ENCODE assay signal across 16 mouse cellular contexts in genomic region chr13:80939866-80940265, GRCm38 (mm10). TPM values are rescaled to one million over a fixed set of nuclear protein-coding genes. Genes with fewer than 3 reads are reported as not detected.
A peak's percentile ranks its signal among the peaks of the same experiment; 100 is the strongest.
DNase-seq lines count a peak whose midpoint lies in the region; ATAC-seq and TF ChIP-seq lines count a peak whose summit lies in the region.
"Had no signal": no experiment of that assay in that cellular context is flagged by ENCODE, and none has a peak within 500 bp of the region (broad histone marks: within the 10 kb centered on the region; RNA-seq: fewer than 3 reads in every experiment).

No protein-coding gene starts in this region.

- TF ChIP-seq EP300 in lung, postnatal 0 days (IDR thresholded peaks at IDR 0.05): no peak

- H3K4me1 ChIP-seq in lung, postnatal 0 days (ENCODE audit: insufficient read depth, low read depth, low read length): peaks cover 15% of the 10 kb centered on the region; the same call in 1 of the 2 replicates
- peaks cover 21% of the 10 kb centered on the region; the same call in 1 of the 2 replicates for H3K4me1 ChIP-seq in small intestine, adult 2 months (ENCODE audit: control insufficient read depth, insufficient read depth, insufficient read length, low read length)
- H3K4me1 ChIP-seq: liver, embryonic 12.5 days had no signal

- no peak overlapping the region for H3K4me3 ChIP-seq in layer of hippocampus, adult 2 months
- no peak overlapping the region for H3K4me3 ChIP-seq in lung, postnatal 0 days (ENCODE audit: low read depth, low read length)
- no peak overlapping the region for H3K4me3 ChIP-seq in small intestine, adult 2 months (ENCODE audit: low read depth, low read length)
- H3K4me3 ChIP-seq: erythroblast, embryonic 14.5 days; heart, embryonic 10.5 days; liver, embryonic 12.5 days had no signal

- ATAC-seq in lung, postnatal 0 days: peak; percentile 7; the same call in 1 of the 2 replicates
- ATAC-seq: forebrain, embryonic 14.5 days; liver, embryonic 12.5 days; midbrain, embryonic 16.5 days had no signal

- H3K27ac ChIP-seq in layer of hippocampus, adult 2 months: peak overlapping the region; percentile 52; the same call in 1 of the 2 replicates
- no peak overlapping the region for H3K27ac ChIP-seq in lung, postnatal 0 days (ENCODE audit: low read length)
- H3K27ac ChIP-seq in small intestine, adult 2 months (ENCODE audit: insufficient read depth, low read depth, low read length): peak overlapping the region; percentile 55
- H3K27ac ChIP-seq: liver, embryonic 12.5 days had no signal

- H3K9me3 ChIP-seq in lung, postnatal 0 days (ENCODE audit: low read length): no peaks in the 10 kb centered on the region
- H3K9me3 ChIP-seq: heart, embryonic 10.5 days; liver, embryonic 12.5 days had no signal

- H3K4me2 ChIP-seq in lung, postnatal 0 days (replicated peaks; ENCODE audit: low read depth, low read length): no peak overlapping the region
- H3K4me2 ChIP-seq: liver, embryonic 12.5 days had no signal

- H3K9ac ChIP-seq in lung, postnatal 0 days (replicated peaks; ENCODE audit: low read depth): no peak overlapping the region
- H3K9ac ChIP-seq: liver, embryonic 12.5 days had no signal

- no peak for DNase-seq in layer of hippocampus, adult 2 months (ENCODE audit: low spot score in 2 of 2)
- no peak for DNase-seq in layer of hippocampus, adult 8-10 months (ENCODE audit: low spot score in 2 of 2)
- DNase-seq in lung, postnatal 0 days (ENCODE audit: low spot score): no peak
- no peak for DNase-seq in lung, postnatal 14 days
- no peak for DNase-seq in Muller cell, postnatal 12 days (ENCODE audit: inconsistent ontology term)
- DNase-seq in adrenal gland, adult 18-20 months (ENCODE audit: low spot score in 2 of 2): no peak
- DNase-seq: cerebellum, adult 9-10 months; left cerebral cortex, postnatal 4 days; retina, postnatal 1 day; thymus, adult 18-20 months had no signal

- no peaks in the 10 kb centered on the region for H3K36me3 ChIP-seq in lung, postnatal 0 days (ENCODE audit: insufficient read depth, low read length)
- no peaks in the 10 kb centered on the region for H3K36me3 ChIP-seq in small intestine, adult 2 months (ENCODE audit: control insufficient read depth, insufficient read depth, low read length)
- H3K36me3 ChIP-seq: heart, embryonic 10.5 days; liver, embryonic 12.5 days had no signal

- no peak for TF ChIP-seq CTCF in layer of hippocampus, adult 2 months (conservative IDR thresholded peaks at IDR 0.05)
- no peak for TF ChIP-seq CTCF in lung, postnatal 0 days (IDR thresholded peaks at IDR 0.05)
- no peak for TF ChIP-seq CTCF in small intestine, adult 2 months (IDR thresholded peaks at IDR 0.05; ENCODE audit: extremely low read depth, insufficient read length, insufficient replicate concordance, low read depth, low read length)

- no peaks in the 10 kb centered on the region for H3K27me3 ChIP-seq in lung, postnatal 0 days (replicated peaks; ENCODE audit: insufficient read depth, low read length)
- no peaks in the 10 kb centered on the region for H3K27me3 ChIP-seq in small intestine, adult 2 months (ENCODE audit: control insufficient read depth, insufficient read depth, low read length)
- H3K27me3 ChIP-seq: liver, embryonic 12.5 days had no signal

- WGBS in lung, postnatal 0 days: 17% methylated on average over 1 of the region's 1 CpGs
- 11% methylated on average over 1 of the region's 1 CpGs for whole genome bisulfite sequencing in small intestine, adult 2 months

- no peak for TF ChIP-seq POLR2A in small intestine, adult 2 months (IDR thresholded peaks at IDR 0.05; ENCODE audit: low read depth, low read length)

RNA-seq across cellular contexts. Expression of gene Arrdc3, which starts 56.7 kb away (rescaled TPM):
- total RNA-seq in layer of hippocampus, adult 2 months (2021): 10 to 100 TPM; 35.1 to 46.5 TPM
- total RNA-seq in layer of hippocampus, adult 8-10 months (2022): 10 to 100 TPM; 42.4 to 60.8 (median 47.6) TPM
- polyA plus RNA-seq in lung, postnatal 0 days (2015; fragmentation: Nextera tagmentation; extraction: Ambion mirVana): 59.5 and 62.9 TPM in 2 replicates
- polyA plus RNA-seq in small intestine, adult 2 months (2012; rRNA removed): 8.1 and 9.1 TPM in 2 replicates
- total RNA-seq in adrenal gland, adult 18-20 months (2021): 100 to 1,000 TPM in 1 of 2 experiments, 10 to 100 TPM in 1; 59.6 to 136 TPM
